Mouse (Mus musculus) bone marrow, adult 2 months (tissue): ENCODE measurements around the gene Cyp26c1.

Experiments used
- CTCF ChIP-seq: fragments of 200-500 bp; IDR thresholded peaks from 2 replicates; pipeline ENCODE4 v1.5.1; 2011; ENCODE audit warnings: low read length, control low read depth; ENCODE audit not compliant: control insufficient read depth, insufficient read depth
- POLR2A ChIP-seq: fragments of 200-500 bp; IDR thresholded peaks from 2 replicates; pipeline ENCODE4 v1.6.1; 2011; ENCODE audit warnings: low read depth, mild to moderate bottlenecking, control low read depth, low read length, borderline replicate concordance; ENCODE audit not compliant: control insufficient read depth

DNA sequence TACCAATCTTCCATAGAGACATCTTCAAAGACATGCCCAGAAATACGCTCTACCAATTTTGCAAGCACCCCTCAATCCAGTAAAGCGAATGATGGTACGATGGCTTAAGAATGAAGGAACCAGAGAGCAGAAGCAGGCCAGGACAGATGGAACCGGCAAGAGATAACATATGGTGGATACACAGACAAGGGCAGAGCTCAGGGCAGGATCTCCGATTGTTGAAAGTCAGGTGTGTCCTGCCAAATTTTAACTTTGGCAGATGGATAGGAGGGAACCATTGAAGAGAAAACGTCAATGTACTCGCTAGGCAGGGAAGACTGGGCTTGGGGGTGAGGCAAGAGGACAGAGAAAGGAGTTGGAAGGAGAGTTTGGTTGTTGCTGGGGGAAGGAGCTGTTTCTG is 41.2 kb downstream of the Cyp26c1 start:
- no peak for TF ChIP-seq CTCF
- no peak for TF ChIP-seq POLR2A
